Mouse (Mus musculus) naive thymus-derived CD4-positive, alpha-beta T cell, adult 2 months (primary cell): ENCODE measurements at regions not wholly inside any gene's neighbourhood (a gene's known extent, or its start where the extent isn't known, plus 50 kb on each side); places are given as distances from the start of the nearest gene placed in this dataset.

ENCODE experiments used
- DNase-seq: peaks from one replicate; pipeline ENCODE4 v3.0.0-alpha.2; 2011; ENCODE audit warnings: low read depth

DNA sequence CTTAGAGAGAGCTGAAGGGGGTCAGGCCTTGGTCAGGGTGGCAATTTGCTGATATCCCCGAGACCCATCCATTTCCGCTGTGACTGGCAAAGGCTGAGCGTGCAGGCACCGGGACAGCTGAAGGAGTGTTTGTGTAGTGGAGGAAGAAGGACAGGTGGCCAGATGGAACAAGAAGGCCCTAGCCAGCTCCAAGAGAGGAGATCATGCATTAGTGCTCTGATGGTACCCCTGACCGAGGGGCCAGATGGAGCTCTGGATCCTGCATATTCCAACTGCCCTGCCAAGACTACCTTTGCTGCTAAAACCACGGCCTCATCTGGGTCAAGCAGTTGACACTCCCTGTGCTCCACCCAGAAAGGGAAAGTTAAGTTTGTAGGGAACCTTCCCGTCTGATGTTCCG lies 174.7 kb downstream of the Zfp326 start:
- DNase-seq = no peak

DNA sequence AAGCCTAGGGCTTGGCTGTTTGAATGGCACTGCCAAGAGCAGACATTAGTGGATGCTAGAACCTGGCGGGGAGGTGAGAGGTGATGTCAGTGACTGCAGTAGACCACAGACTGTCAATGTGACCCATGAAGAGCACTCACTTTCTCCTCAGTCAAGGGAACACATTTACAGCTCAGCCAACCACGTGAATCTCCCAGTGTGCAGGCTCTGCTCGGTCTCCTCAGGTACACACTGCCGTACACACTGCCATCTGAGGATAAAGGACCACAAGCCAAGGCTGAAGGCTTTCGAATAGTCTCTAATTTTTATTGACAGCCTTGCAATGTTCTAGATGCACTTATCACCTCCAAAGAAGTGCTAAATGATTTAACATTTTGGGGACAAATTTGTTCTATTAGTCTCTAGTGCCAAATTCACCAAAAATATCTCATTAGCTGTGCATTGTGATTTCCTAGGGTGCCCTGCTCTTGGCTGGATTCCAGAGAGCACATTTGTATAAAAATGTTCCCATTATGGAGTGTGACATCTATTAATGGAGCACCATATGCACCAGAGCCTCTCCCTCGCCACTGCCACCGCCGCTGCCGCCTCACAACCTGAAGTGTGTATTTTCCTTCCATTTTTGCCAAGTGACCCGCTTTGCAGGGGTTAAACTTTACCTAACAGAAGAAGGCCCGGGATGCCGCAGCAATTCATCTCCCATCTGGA lies 168.7 kb downstream of the Zfp326 start:
- no peak for DNase-seq

DNA sequence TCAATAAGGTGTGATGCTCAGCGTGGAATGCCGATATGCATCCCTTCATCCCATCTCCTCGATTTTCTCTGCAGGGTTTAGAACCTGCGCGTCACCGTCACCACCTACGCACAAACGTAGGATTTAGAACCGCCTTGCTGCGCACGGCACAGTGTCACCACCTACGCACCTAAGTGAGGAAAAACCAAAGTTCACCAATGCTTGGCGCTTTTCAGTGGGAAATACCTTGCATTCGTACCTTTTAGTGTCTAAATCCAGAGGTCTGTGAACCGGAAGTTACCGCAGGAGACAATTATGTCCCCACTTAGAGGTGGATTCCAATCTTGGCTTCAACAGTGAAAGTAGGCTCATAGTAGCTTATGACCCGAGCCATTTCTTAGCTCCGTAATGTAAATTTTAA lies 162.0 kb downstream of the Zfp326 start:
- no peak for DNase-seq

DNA sequence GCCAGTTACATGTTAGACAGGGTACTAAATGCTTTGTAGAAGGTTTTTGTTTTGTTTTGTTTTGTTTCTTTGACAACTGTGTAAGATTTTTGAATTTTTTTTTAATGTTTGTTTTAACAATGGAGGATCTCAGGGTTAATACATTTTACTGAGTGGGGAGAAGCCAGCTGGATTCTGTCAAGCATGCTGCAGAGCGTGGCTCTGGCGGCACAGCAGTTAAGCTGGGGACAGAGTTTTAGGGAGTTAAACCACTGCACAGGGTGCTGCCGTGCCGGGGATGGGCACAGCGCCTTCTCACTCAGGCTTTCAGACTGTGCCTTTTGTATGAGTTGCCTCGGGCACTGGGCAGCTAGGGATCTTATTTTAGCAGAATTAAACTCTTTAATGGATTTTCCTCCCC lies 159.8 kb downstream of the Zfp326 start:
- DNase-seq = no peak

DNA sequence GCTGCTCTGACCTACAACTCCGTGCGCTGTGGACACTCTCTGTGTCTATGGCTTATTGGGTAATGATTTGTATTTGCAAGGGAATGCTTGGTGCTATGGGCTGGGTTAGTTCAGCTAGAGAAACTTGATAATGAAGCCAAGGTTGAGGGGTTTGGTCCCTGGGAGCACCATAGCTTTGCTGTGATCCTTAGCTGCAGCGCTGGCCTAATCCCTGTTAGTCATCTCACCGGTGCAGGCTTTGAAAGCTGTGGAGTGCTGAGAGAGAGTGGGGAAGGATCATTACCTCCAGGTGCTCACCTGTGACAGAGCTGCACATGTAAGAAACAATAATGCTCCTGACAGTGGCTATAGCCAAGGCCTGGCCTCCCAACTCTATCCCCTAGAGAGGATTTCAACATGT lies 156.6 kb downstream of the Zfp326 start:
- no peak for DNase-seq

DNA sequence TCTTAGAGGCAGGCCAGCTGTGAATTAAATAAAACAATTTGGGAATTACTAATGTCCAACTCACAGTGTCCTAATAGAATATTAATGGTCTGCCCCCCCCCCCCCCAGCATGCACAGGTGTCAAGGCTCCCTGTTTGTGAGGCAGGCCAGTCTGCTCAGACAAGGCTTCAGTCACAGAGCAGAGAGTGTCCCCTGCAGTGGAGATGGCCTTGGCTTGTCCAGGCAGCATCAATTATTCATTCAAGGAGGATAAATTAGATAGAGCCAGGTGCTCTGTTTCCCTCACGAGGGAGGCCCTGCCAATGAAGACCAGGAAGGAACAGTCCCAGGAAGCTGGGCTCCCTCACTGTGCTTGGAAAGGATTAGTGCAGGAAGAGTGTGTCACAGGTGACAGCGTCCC lies 150.5 kb downstream of the Zfp326 start:
- no peak for DNase-seq

DNA sequence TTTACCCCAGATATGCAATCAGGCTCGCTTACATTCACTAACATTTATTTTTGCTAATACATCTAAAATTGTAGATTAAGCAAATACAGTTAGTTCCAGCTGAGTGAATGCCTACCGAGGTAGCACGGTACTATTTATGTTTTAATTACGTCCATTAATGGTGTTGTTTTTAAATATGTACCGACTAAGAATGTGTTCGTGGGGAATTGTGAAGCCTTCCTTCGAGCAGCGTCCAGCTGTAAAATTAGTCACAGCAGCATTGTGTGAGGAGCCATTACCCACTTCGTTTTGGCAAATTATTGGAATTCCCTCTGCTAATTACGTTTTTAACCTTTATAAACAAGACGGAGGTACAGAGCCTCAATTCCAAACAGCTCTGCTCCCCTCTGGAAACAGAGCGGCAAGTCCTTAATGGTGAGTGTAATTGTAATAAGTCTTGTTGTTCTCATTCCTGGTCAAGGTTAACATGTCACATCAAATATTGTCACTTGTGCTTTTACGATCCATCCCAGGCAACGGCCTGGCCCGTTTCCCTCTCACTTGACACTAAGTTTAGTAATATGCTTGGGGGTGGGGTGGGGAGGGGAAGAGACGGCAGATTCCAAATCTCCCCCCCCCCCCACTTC lies 128.0 kb downstream of the Zfp326 start:
- DNase-seq = no peak

DNA sequence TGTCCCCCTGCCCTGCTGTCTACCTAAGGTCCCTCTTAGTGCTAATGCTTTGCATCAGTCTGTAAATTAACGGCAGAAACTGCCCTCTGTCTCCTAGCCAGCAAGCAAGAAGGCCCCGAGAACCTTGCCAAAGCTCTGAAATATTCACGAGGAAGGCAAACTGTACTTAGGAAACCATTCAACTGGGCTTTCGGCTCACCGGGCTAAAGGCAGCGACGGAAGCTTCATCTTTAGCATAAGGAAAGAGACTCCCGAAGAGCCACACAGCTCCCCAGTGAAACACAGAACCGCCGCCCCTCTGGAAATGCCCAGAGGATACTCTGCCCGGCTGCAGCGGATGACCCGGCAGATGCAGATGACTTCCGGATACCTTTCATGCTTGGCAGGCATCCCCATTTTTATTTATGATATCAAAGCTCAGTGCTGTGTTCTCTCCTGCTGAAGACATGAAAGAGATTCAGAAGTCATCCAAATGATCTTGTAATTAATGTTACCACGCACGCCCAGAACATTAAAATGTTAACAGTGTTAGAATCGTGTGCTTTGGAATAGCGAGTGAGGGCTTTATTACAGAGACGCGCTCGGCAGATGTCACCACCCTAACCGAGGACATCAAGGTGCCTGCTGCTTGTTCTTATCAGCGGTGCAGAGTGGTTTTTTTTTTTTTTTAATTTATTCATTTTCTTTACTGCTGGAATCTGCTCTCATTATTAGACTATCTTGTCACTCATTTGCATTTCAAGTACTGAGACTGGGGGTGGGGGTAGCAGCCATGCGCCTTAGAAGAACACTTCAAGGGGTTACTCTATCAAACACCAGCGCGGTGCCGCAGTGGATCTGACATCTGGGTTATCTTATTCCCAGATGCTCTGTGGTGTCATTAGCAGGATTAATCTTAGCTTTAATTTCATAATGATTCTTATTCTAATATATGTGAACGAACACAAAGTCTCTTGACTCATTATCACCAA lies 127.2 kb downstream of the Zfp326 start:
- no peak for DNase-seq

DNA sequence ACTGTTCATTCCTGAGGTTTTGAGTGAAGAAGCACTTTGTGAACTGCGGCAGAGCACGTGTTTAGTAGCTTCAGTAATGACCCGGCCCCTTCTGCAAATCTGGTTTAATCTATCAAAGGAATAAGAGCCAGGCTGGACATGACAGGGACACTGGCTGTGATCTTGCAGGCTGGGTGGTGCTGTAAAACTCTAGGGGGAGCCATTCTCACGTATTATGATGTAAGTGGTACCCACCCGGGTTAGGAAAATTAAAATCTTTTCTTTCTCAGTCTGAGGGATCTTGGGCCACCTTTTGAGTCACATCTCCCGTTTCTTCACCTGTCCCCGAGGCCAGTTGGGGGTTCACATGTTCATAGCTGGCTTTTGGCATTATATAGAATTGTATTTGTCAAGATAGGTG lies 126.0 kb downstream of the Zfp326 start:
- no peak for DNase-seq

DNA sequence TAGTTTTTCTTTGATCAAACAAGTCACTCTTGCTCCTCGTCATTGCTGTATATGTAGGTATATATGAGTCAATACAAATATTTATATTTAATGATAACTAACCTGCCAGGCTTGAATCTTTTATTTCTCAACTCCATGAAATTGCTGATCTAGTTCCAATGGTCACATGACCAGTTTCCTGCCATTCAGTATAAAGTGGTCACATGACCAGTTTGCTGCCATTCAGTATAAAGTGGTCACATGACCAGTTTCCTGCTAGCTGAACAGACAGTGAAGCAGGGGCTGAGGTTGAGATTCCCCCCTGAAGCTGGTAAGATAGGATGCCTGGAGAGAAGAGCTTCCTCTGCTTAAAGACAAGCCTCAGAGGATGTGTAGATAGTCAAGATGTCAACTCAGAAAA lies 117.9 kb downstream of the Zfp326 start:
- no peak for DNase-seq

DNA sequence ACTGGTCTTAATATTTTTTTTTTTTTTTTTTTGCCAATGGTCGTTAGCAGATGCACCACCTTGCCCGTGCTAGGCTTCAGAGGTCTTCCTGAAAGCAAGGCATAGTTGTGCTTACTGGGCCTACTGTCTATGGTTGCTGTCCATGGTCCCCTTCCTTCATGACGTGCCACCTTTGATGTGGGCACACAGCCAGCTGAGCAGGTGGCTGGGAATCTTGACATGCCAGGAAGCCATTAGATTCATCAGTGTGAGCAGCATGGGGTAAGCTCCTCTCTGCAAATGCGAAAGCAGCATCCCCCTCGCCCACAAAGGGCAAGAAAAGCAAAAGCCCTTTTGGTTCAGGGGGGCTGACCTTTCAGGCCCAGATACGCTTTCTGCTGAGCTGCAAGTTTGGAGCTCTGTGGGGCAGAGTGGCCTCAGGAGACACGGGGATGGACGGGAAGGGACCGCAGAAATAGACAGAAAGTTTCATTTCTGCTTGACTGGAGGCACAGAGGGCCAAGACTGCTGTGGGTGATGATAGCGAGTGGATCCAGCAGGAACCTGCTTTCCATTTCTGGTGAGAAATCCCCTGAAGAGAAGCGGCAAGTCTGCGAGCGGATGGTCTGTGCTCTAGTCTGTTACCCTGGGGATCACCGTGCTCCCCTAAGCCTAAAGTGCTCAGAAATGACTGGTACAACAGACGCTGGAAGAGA lies 116.8 kb downstream of the Zfp326 start:
- no peak for DNase-seq

DNA sequence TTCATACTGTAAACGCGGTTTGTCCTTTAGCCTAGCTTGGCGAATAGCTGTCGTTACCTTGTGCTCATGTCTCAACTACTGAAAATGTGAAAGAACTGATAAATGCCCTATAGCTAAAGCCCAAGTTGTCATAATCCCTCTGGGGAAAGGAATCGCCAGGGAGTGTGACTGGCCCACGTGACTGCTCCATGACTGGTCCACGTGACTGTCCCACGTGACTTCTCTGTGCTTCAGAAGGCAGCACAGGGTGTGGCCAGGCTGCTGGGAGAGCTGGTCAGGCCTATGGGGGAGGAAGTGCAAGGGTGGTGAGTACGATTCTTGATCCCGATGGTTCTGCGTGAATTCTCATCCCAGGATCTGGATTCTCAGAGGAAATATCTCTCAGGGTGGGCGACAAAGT lies 114.4 kb downstream of the Zfp326 start:
- no peak for DNase-seq

DNA sequence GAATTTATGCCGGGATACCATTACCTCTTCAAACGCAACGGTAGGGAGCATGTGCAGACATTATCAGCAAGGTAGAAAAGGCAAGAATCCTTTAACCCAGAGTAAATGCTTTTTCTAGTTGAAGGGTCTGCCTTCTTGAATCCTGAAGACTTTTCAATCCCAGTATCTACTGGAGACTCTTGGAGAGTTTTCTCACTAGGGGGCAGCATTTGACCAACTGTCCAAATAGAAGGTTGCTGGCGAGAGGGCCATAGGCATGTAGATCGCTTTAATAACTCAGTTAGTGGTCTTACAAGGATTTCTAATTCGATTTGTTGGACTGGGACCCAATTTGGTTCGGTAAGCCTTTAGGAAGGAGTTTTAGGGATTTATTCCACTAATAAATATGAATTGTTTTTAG lies 110.0 kb downstream of the Zfp326 start:
- no peak for DNase-seq

DNA sequence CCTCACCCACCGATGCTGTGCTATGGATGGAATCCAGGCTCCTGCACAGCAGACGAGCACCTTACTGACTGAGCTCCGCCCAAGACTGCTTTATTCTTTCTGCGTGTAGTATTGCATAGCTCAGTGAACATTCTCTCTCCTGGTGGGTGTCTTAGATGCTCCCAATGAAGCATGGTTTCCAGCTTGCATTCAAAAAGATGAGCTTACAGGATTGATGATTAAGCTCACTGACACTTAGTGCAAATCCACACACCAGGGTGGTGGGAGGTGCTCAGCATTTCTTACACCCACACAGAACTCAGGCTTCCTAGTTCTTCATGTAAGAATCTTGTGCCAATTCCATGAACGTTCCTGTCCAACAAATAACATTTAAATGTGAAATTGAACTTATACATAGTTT lies 106.8 kb downstream of the Zfp326 start:
- no peak for DNase-seq

DNA sequence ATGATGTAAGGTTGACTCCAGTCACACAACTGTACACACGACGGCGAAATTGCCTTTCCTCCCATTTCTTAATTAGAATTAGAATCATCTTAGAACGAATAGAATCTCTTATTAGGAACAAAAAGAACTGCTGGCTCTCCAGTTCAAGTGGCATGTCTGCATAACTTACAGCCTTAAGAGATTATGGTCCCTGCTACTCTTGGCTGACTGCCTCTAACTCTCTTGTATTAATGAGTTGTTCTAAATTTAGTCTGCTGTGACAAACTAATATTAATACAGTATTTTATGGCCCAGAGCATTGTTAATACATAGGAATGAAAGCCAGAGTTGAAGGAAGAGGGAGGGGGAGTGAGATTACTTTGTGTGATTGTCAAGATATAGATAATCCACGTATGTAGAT lies 100.4 kb downstream of the Zfp326 start:
- no peak for DNase-seq

DNA sequence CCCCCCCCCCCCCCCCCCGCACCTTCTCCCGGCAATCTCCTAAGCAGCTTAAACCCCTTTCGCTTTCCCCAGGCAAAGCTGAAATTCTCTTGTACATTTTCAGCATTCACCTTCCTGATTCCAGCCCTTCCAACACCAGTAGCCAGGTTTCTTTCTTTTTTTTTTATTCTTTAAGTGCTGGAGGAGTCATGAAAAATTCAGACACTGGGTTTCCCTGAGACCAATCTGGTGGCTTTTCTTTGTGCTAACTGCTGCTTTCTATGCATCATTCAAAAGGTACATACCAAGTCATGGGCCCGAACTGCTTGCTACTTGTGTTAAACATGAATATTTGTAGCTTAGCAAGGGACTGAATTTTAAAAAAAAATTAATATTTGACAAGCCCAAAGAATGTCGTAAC lies 99.7 kb downstream of the Zfp326 start:
- no peak for DNase-seq

DNA sequence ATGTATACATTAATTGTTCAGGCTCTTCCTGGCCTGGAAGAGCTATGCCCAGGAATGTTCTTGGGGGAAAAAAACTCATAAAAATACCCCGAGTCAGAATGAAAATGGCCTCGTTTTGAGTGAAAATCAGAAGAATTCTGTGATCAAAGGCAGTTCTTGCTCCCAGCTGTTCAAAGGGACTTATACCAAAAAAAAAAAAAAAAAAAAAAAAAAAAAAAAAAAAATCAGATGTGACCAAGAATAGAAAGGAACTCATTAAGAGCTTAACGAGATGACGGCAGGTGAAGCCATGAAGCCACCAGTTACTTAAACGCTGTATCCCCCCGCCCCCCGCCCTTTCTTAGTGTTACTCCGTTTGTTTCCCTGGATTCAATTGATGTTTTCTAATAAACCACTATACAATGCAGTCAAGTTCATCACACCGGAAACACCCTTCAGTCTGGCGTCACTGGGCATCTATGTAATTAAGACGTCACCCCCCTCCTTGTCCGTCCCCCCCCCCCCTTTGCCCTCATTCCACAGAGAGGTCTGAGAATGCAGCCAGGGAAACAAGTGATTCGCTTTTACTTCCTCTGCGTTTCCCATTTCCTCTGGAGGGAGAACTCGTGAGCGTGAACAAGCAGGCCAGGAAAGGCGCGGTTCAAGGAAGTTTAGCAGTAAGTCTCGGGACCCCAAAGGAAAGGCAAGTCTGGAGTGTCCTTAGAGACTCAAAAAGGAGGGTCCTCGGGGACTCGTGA lies 99.1 kb downstream of the Zfp326 start:
- peak; percentile 1 for DNase-seq

DNA sequence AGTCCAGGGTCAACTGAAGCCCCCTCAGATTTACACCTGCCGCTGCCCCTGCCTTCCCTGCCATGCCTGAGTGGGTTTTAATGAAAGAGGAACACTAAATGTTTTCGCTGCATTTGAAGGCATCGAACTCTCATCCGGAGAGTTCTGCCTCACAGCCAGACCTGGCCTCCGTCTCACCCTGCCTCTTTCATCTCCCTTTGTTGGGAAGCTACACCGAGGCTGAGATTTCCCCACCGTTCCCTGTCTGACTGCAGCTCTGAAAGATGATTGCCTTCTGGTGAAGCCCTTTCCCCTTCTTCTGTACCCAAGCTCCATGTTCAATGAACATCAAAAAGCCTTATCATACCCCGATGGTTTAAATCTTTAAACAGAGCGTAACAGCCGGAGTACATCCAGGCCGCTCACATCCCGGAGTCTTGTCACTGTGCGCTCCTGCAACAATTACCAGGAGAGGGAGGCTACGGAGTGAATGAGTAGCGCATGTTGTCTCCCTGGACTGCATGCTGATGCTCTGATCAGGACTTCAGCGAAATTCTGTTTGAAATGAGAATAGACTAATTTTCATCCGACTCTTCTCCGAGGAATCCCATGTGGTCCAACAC lies 98.3 kb downstream of the Zfp326 start:
- DNase-seq = no peak
